Mouse (Mus musculus): ENCODE measurements around the gene Sorbs1.
"Not testable (repeated sequence)": the region's sequence is repeated elsewhere in the genome, so short reads cannot be mapped to it uniquely, and the experiment has no call there.

Gene Sorbs1

GRCm38 (mm10) chr19:40513632-40514078 is at the start of gene Sorbs1:
Gene Sorbs1 (minus strand): TSS chr19:40513779.
- peak; percentile 97 for DNase-seq (ENCODE audit: low read depth, low spot score)

- DNase-seq (ENCODE audit: low read depth, low spot score), result not testable (repeated sequence)
Measured at GRCm38 (mm10) chr19:40561521-40561920, 47.9 kb upstream of the Sorbs1 start.

- no peak for DNase-seq (ENCODE audit: low read depth, low spot score)
Measured at GRCm38 (mm10) chr19:40556029-40556428, 42.5 kb upstream of the Sorbs1 start.

- DNase-seq (ENCODE audit: low read depth, low spot score), result no peak
Measured at GRCm38 (mm10) chr19:40555136-40555535, 41.6 kb upstream of the Sorbs1 start.

GRCm38 (mm10) chr19:40554343-40554742 is 40.8 kb upstream of the Sorbs1 start:
- no peak for DNase-seq (ENCODE audit: low read depth, low spot score)

GRCm38 (mm10) chr19:40553849-40554248 is 40.3 kb upstream of the Sorbs1 start:
- DNase-seq (ENCODE audit: low read depth, low spot score), result no peak

- peak; percentile 55 for DNase-seq (ENCODE audit: low read depth, low spot score)
Measured at GRCm38 (mm10) chr19:40553014-40553789, 39.6 kb upstream of the Sorbs1 start.

- DNase-seq (ENCODE audit: low read depth, low spot score), result no peak
Measured at GRCm38 (mm10) chr19:40549516-40550135, 36.0 kb upstream of the Sorbs1 start.

GRCm38 (mm10) chr19:40548796-40549515 is 35.4 kb upstream of the Sorbs1 start:
- DNase-seq (ENCODE audit: low read depth, low spot score), result no peak

GRCm38 (mm10) chr19:40548386-40548785 is 34.8 kb upstream of the Sorbs1 start:
- no peak for DNase-seq (ENCODE audit: low read depth, low spot score)

- peak; percentile 53 for DNase-seq (ENCODE audit: low read depth, low spot score)
Measured at GRCm38 (mm10) chr19:40544856-40545255, 31.3 kb upstream of the Sorbs1 start.

GRCm38 (mm10) chr19:40542776-40543175 is 29.2 kb upstream of the Sorbs1 start:
- no peak for DNase-seq (ENCODE audit: low read depth, low spot score)

- peak; percentile 48 for DNase-seq (ENCODE audit: low read depth, low spot score)
Measured at GRCm38 (mm10) chr19:40536526-40536925, 22.9 kb upstream of the Sorbs1 start.

GRCm38 (mm10) chr19:40532525-40532924 is 18.9 kb upstream of the Sorbs1 start:
- no peak for DNase-seq (ENCODE audit: low read depth, low spot score)

- no peak for DNase-seq (ENCODE audit: low read depth, low spot score)
Measured at GRCm38 (mm10) chr19:40530323-40530722, 16.7 kb upstream of the Sorbs1 start.

- DNase-seq (ENCODE audit: low read depth, low spot score), result no peak
Measured at GRCm38 (mm10) chr19:40528254-40528653, 14.7 kb upstream of the Sorbs1 start.

- no peak for DNase-seq (ENCODE audit: low read depth, low spot score)
Measured at GRCm38 (mm10) chr19:40526367-40527014, 12.9 kb upstream of the Sorbs1 start.

GRCm38 (mm10) chr19:40523431-40524005 is 9.9 kb upstream of the Sorbs1 start:
- DNase-seq (ENCODE audit: low read depth, low spot score), result no peak

- DNase-seq (ENCODE audit: low read depth, low spot score), result no peak
Measured at GRCm38 (mm10) chr19:40520403-40520802, 6.8 kb upstream of the Sorbs1 start.

GRCm38 (mm10) chr19:40518706-40519105 is 5.1 kb upstream of the Sorbs1 start:
- DNase-seq (ENCODE audit: low read depth, low spot score), result no peak

- DNase-seq (ENCODE audit: low read depth, low spot score), result no peak
Measured at GRCm38 (mm10) chr19:40515596-40515995, 2.0 kb upstream of the Sorbs1 start.

Data from c-Kit-negative CD71-positive TER-119-positive erythroid progenitor cells, embryonic 14.5 days (primary cell).